In genomic region chr17:62603604-62604003, GRCm38 (mm10) we compare ENCODE assay signal across 25 mouse cellular contexts.
DNase-seq lines count a peak whose midpoint lies in the region; ATAC-seq lines count a peak whose summit lies in the region.
"Had no signal": no experiment of that assay in that cellular context is flagged by ENCODE, and none has a peak within 500 bp of the region (broad histone marks: within the 10 kb centered on the region; RNA-seq: fewer than 3 reads in every experiment).

No protein-coding gene starts in this region.

- no peaks in the 10 kb centered on the region for H3K27me3 ChIP-seq in limb, embryonic 13.5 days
- H3K27me3 ChIP-seq in limb, embryonic 10.5 days (ENCODE audit: low read depth, poor library complexity, severe bottlenecking), result no peaks in the 10 kb centered on the region
- H3K27me3 ChIP-seq: embryonic facial prominence, embryonic 13.5 days; hindbrain, embryonic 15.5 days; intestine, embryonic 15.5 days had no signal

- no peaks in the 10 kb centered on the region for H3K9me3 ChIP-seq in limb, embryonic 13.5 days
- no peaks in the 10 kb centered on the region for H3K9me3 ChIP-seq in limb, embryonic 10.5 days (replicated peaks)
- H3K9me3 ChIP-seq: embryonic facial prominence, embryonic 13.5 days; forebrain, embryonic 12.5 days; forebrain, embryonic 15.5 days; hindbrain, embryonic 15.5 days; intestine, embryonic 15.5 days had no signal

- no peak overlapping the region for H3K27ac ChIP-seq in limb, embryonic 13.5 days
- no peak overlapping the region; the same call in 1 of the 2 replicates for H3K27ac ChIP-seq in limb, embryonic 10.5 days
- H3K27ac ChIP-seq: embryonic facial prominence, embryonic 13.5 days; forebrain, embryonic 12.5 days; forebrain, embryonic 15.5 days; hindbrain, embryonic 15.5 days; intestine, embryonic 15.5 days had no signal

- no peak overlapping the region for H3K9ac ChIP-seq in limb, embryonic 13.5 days
- H3K9ac ChIP-seq: embryonic facial prominence, embryonic 13.5 days; forebrain, embryonic 12.5 days; forebrain, embryonic 15.5 days; hindbrain, embryonic 15.5 days; intestine, embryonic 15.5 days had no signal

- peaks cover 23% of the 10 kb centered on the region for H3K4me1 ChIP-seq in limb, embryonic 13.5 days
- peaks cover 20% of the 10 kb centered on the region for H3K4me1 ChIP-seq in limb, embryonic 10.5 days
- H3K4me1 ChIP-seq: intestine, embryonic 15.5 days had no signal

- DNase-seq in limb, embryonic 10.5 days (ENCODE audit: low spot score), result no peak
- DNase-seq in layer of hippocampus, adult 11-12 months (ENCODE audit: low spot score), result no peak
- DNase-seq in gastrocnemius, postnatal 25 days, result no peak
- DNase-seq: adrenal gland, adult 2 months; adrenal gland, postnatal 14 days; cerebellum, adult 11 months; cerebellum, adult 2 months; cerebellum, adult 9-11 months; cerebellum, postnatal 25 days; gastrocnemius, postnatal 36 days; heart, adult 11 months; kidney, adult 11 months had no signal

- no peak overlapping the region for H3K4me3 ChIP-seq in limb, embryonic 13.5 days
- no peak overlapping the region for H3K4me3 ChIP-seq in limb, embryonic 10.5 days
- H3K4me3 ChIP-seq: embryonic facial prominence, embryonic 13.5 days; erythroblast, embryonic 14.5 days; forebrain, embryonic 12.5 days; forebrain, embryonic 15.5 days; hindbrain, embryonic 15.5 days; intestine, embryonic 15.5 days had no signal

- WGBS in limb, embryonic 13.5 days, result 46% methylated on average over 5 of the region's 5 CpGs
- 61% methylated on average over 5 of the region's 5 CpGs for WGBS in limb, embryonic 10.5 days

- ATAC-seq in limb, embryonic 13.5 days (ENCODE audit: low FRiP score, low read depth), result 0 out of 2 replicates have a peak, but pooled peaks have one; percentile 24
- peak; percentile 46 for ATAC-seq in granulocyte monocyte progenitor cell, adult 5-6 weeks (replicated peaks; ENCODE audit: poor library complexity, severe bottlenecking)
- ATAC-seq in megakaryocyte, adult 5-6 weeks (ENCODE audit: poor library complexity, severe bottlenecking), result peak; percentile 14; the same call in 1 of the 2 replicates
- ATAC-seq in megakaryocyte-erythroid progenitor cell, adult 5-6 weeks (replicated peaks; ENCODE audit: low FRiP score, low TSS enrichment, poor library complexity, severe bottlenecking), result peak; percentile 37; the same call in 1 of the 2 replicates
- no peak for ATAC-seq in inflammation-experienced regulatory T-cells, adult 6 months
- ATAC-seq: CD4-positive, CD25-positive, alpha-beta regulatory T cell, adult 4 months; forebrain, embryonic 15.5 days; intestine, embryonic 15.5 days had no signal

- no peak overlapping the region for H3K4me2 ChIP-seq in limb, embryonic 13.5 days (replicated peaks)
- H3K4me2 ChIP-seq: embryonic facial prominence, embryonic 13.5 days; forebrain, embryonic 12.5 days; forebrain, embryonic 15.5 days; heart, embryonic 11.5 days; hindbrain, embryonic 15.5 days; intestine, embryonic 15.5 days had no signal

- peaks cover 7% of the 10 kb centered on the region; the same call in 1 of the 2 replicates for H3K36me3 ChIP-seq in limb, embryonic 13.5 days
- H3K36me3 ChIP-seq in limb, embryonic 10.5 days, result peaks cover 11% of the 10 kb centered on the region; the same call in 1 of the 2 replicates
- H3K36me3 ChIP-seq: forebrain, embryonic 12.5 days; forebrain, embryonic 15.5 days; hindbrain, embryonic 15.5 days; intestine, embryonic 15.5 days had no signal
